Mouse (Mus musculus) limb, embryonic 11.5 days (tissue): Measurements from ENCODE around the gene Angptl1. TPM values are rescaled to one million over a fixed set of nuclear protein-coding genes. Genes with fewer than 3 reads are reported as not detected.
A peak's percentile ranks its signal among the peaks of the same experiment; 100 is the strongest.

Experiments used
- ATAC-seq: fragments of 200-750 bp; cut with Nextera tagmentation; 2 replicates; pipeline ENCODE4 v1.8.0; 2017; ENCODE audit warnings: low read depth; ENCODE audit not compliant: insufficient number of reproducible peaks, low FRiP score, low TSS enrichment
- DNase-seq: peaks from one replicate; pipeline ENCODE4 v3.0.0-alpha.2; 2015; ENCODE audit warnings: low spot score
- H3K27ac ChIP-seq: fragments of 300-500 bp; sonication (generic); replicated peaks from 2 replicates; pipeline ENCODE4 v1.5.1; 2014; ENCODE audit warnings: low read depth, mild to moderate bottlenecking, low read length
- H3K27me3 ChIP-seq: fragments of 300-500 bp; sonication (generic); 2 replicates; pipeline ENCODE4 v1.6.1; 2014; ENCODE audit warnings: mild to moderate bottlenecking, low read length, mixed read lengths; ENCODE audit not compliant: control insufficient read depth, insufficient read depth
- H3K36me3 ChIP-seq: fragments of 300-500 bp; sonication (generic); 2 replicates; pipeline ENCODE4 v1.6.1; 2014; ENCODE audit warnings: mild to moderate bottlenecking, low read length, moderate library complexity, mixed read lengths; ENCODE audit not compliant: control insufficient read depth, insufficient read depth
- H3K4me1 ChIP-seq: fragments of 300-500 bp; sonication (generic); 2 replicates; pipeline ENCODE4 v1.6.1; 2014; ENCODE audit warnings: low read length, mixed read lengths; ENCODE audit not compliant: control insufficient read depth, insufficient read depth
- H3K4me2 ChIP-seq: fragments of 300-500 bp; sonication (generic); 2 replicates; pipeline ENCODE4 v1.6.1; 2014; ENCODE audit warnings: low read depth, mild to moderate bottlenecking, moderate library complexity; ENCODE audit not compliant: severe bottlenecking
- H3K4me3 ChIP-seq: fragments of 300-500 bp; sonication (generic); 2 replicates; pipeline ENCODE4 v1.5.1; 2014; ENCODE audit warnings: low read depth, low read length
- H3K9ac ChIP-seq: fragments of 300-500 bp; sonication (generic); 2 replicates; pipeline ENCODE4 v1.6.1; 2014; ENCODE audit warnings: mild to moderate bottlenecking, low read length
- H3K9me3 ChIP-seq: fragments of 300-500 bp; sonication (generic); 2 replicates; pipeline ENCODE4 v1.6.1; 2016; ENCODE audit warnings: low read length; ENCODE audit not compliant: control insufficient read depth
- WGBS: fragments of 180-500 bp; shearing (Covaris S2); extraction: QIAGEN DNeasy Blood & Tissue Kit; methylation state at CpG from one replicate; pipeline ENCODE4 v1.1.7; 2014; 5-methylcytosine and 5-hydroxymethylcytosine counted together
- polyA plus RNA-seq: library from polyadenylated mRNA; unstranded; fragments of >200 nt; fragmentation: Nextera tagmentation; extraction: Ambion mirVana; gene quantifications from 2 replicates; pipeline ENCODE4 v1.2.1, GENCODE M21; 2014

The Angptl1 gene
- polyA plus RNA-seq, 1 experiment from 2014 or later = 7.0 TPM

- Histone ChIP-seq H3K4me2 (no peak overlapping the region), H3K9ac (no peak overlapping the region), H3K9me3 (no peaks in the 10 kb centered on the region), H3K4me3 (no peak overlapping the region), H3K36me3 (peaks cover 11% of the 10 kb centered on the region; the same call in 1 of the 2 replicates), H3K4me1 (no peaks in the 10 kb centered on the region), H3K27ac (no peak overlapping the region), H3K27me3 (no peaks in the 10 kb centered on the region)
- DNase-seq (no peak), ATAC-seq (no peak)
- 97% methylated on average over 1 of the region's 1 CpGs for WGBS
Measured at GRCm38 (mm10) chr1:156819236-156819635, 19.1 kb upstream of the Angptl1 start.

- ATAC-seq = peak; percentile 89
- peak overlapping the region; percentile 58; the same call in 1 of the 2 replicates for H3K27ac ChIP-seq
- H3K9ac ChIP-seq = no peak overlapping the region
- 11% methylated on average over 6 of the region's 6 CpGs for WGBS
- peak overlapping the region; percentile 32 for H3K4me2 ChIP-seq
- H3K4me3 ChIP-seq = 0 out of 2 replicates have a peak overlapping the region, but pooled peaks have one; percentile 9
- no peaks in the 10 kb centered on the region; the same call in 1 of the 2 replicates for H3K36me3 ChIP-seq
- no peaks in the 10 kb centered on the region for H3K9me3 ChIP-seq
- peaks cover 13% of the 10 kb centered on the region for H3K4me1 ChIP-seq
- DNase-seq = peak; percentile 79
- no peaks in the 10 kb centered on the region for H3K27me3 ChIP-seq
Measured at GRCm38 (mm10) chr1:156838695-156839094, 333 bp downstream of the Angptl1 start.

DNA sequence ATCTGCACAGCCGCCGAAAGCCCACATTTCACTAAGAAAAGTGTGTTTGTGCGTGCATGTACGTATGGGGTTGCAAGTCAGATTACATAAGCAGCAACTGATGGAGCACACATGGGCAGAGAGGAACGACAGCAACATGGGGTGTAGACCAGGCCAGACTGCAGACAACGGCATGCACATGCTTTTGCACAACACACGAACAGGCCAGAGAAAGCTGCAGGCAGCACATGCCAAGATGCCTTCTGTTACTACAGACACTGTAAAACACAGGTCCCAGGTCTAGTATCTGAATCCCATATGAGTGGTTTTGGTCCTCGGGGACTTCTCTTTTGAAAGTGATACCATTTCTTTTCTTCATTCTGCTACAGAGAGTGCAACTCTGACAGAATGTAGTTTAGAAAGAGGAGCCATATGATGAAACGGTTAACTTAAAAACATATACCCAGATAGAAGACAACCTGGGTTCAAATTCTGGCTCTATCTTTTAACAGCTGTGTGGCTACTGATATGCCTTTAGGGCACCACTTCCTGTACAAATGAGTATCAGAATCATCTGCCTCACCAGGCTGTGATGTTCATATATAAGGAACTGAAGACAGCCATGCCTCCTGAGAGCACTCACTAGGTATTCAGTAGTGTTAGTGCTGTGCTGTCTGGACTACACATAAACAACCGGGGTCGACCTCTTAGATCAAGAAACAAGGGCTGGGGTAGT lies 3.4 kb downstream of the Angptl1 start:
- Histone ChIP-seq H3K27ac (no peak overlapping the region), H3K36me3 (no peaks in the 10 kb centered on the region), H3K4me2 (no peak overlapping the region), H3K9ac (no peak overlapping the region), H3K4me3 (no peak overlapping the region), H3K27me3 (no peaks in the 10 kb centered on the region), H3K9me3 (no peaks in the 10 kb centered on the region), H3K4me1 (peaks cover 13% of the 10 kb centered on the region)
- ATAC-seq (no peak), DNase-seq (no peak)
- WGBS = 81% methylated on average over 11 of the region's 11 CpGs

- ATAC-seq (no peak), DNase-seq (no peak)
Measured at GRCm38 (mm10) chr1:156847098-156847497, 8.7 kb downstream of the Angptl1 start.

GRCm38 (mm10) chr1:156852409-156852808 lies 14.0 kb downstream of the Angptl1 start:
- Histone ChIP-seq H3K27ac (peak overlapping the region; percentile 47; the same call in 1 of the 2 replicates), H3K4me2 (no peak overlapping the region), H3K9me3 (no peaks in the 10 kb centered on the region), H3K36me3 (no peaks in the 10 kb centered on the region), H3K27me3 (no peaks in the 10 kb centered on the region), H3K4me1 (0 out of 2 replicates have a peak, but pooled peaks cover 6% of the 10 kb centered on the region), H3K4me3 (no peak overlapping the region), H3K9ac (no peak overlapping the region)
- DNase-seq = peak; percentile 57
- WGBS = 28% methylated on average over 9 of the region's 9 CpGs
- ATAC-seq = peak; percentile 78

More at GRCm38 (mm10) chr1:156847098-156847497, 8.7 kb downstream of the Angptl1 start:
- no peaks in the 10 kb centered on the region for H3K9me3 ChIP-seq
- WGBS = 77% methylated on average over 4 of the region's 4 CpGs
- no peak overlapping the region for H3K9ac ChIP-seq
- no peak overlapping the region for H3K4me3 ChIP-seq
- H3K4me1 ChIP-seq = no peaks in the 10 kb centered on the region
- H3K4me2 ChIP-seq = no peak overlapping the region
- H3K36me3 ChIP-seq = no peaks in the 10 kb centered on the region
- H3K27me3 ChIP-seq = no peaks in the 10 kb centered on the region
- no peak overlapping the region for H3K27ac ChIP-seq

- Histone ChIP-seq H3K9ac (no peak overlapping the region), H3K27me3 (no peaks in the 10 kb centered on the region), H3K4me1 (0 out of 2 replicates have a peak, but pooled peaks cover 6% of the 10 kb centered on the region), H3K36me3 (no peaks in the 10 kb centered on the region), H3K4me3 (no peak overlapping the region), H3K27ac (peak overlapping the region; percentile 47), H3K4me2 (no peak overlapping the region), H3K9me3 (no peaks in the 10 kb centered on the region)
- DNase-seq = no peak
- 54% methylated on average over 5 of the region's 5 CpGs for WGBS
- peak; percentile 62; the same call in 1 of the 2 replicates for ATAC-seq
Measured at GRCm38 (mm10) chr1:156852872-156853271, 14.5 kb downstream of the Angptl1 start.

DNA sequence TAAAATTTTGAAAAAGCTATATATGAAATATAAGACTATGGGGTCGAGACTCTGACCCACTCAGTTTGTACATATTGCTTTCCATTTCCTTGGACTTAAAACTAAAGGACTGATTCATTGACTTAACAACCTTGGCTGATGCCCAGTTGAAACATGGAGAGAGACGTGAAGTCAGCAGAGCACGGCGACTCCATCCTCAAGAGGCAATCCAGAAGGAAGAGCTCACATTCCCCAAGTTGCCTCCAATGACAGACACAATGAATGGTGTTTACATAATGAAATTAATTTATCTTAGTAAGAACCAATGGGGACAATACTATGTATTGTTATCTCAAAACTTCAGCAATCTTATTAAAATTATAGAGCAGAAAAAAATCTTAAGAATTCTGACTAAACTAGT lies 16.2 kb downstream of the Angptl1 start:
- Histone ChIP-seq H3K27ac (no peak overlapping the region), H3K36me3 (no peaks in the 10 kb centered on the region), H3K27me3 (no peaks in the 10 kb centered on the region), H3K9ac (no peak overlapping the region), H3K4me1 (0 out of 2 replicates have a peak, but pooled peaks cover 6% of the 10 kb centered on the region), H3K4me2 (no peak overlapping the region), H3K4me3 (no peak overlapping the region), H3K9me3 (no peaks in the 10 kb centered on the region)
- WGBS = 96% methylated on average over 4 of the region's 4 CpGs
- ATAC-seq = no peak
- no peak for DNase-seq

- Histone ChIP-seq H3K27me3 (no peaks in the 10 kb centered on the region), H3K36me3 (no peaks in the 10 kb centered on the region), H3K4me3 (no peak overlapping the region), H3K4me1 (0 out of 2 replicates have a peak, but pooled peaks cover 6% of the 10 kb centered on the region), H3K9me3 (no peaks in the 10 kb centered on the region), H3K9ac (no peak overlapping the region), H3K4me2 (no peak overlapping the region), H3K27ac (no peak overlapping the region)
- no peak for DNase-seq
- 93% methylated on average over 2 of the region's 2 CpGs for WGBS
- no peak for ATAC-seq
Measured at GRCm38 (mm10) chr1:156856666-156857065, 18.3 kb downstream of the Angptl1 start.
